Comparison of ENCODE assay signal across 15 mouse cellular contexts in genomic region chr10:72484315-72484714, GRCm38 (mm10).
A peak's percentile ranks its signal among the peaks of the same experiment; 100 is the strongest.
DNase-seq lines count a peak whose midpoint lies in the region; ATAC-seq and TF ChIP-seq lines count a peak whose summit lies in the region.
"Had no signal": no experiment of that assay in that cellular context is flagged by ENCODE, and none has a peak within 500 bp of the region (broad histone marks: within the 10 kb centered on the region; RNA-seq: fewer than 3 reads in every experiment).

No protein-coding gene starts in this region.

- no peak overlapping the region for H3K27ac ChIP-seq in forebrain, embryonic 15.5 days (replicated peaks)
- no peak overlapping the region for H3K27ac ChIP-seq in forebrain, embryonic 11.5 days (ENCODE audit: low read depth, low read length)
- H3K27ac ChIP-seq in thymus, adult 2 months (ENCODE audit: control insufficient read depth, insufficient read depth, low read length) = no peak overlapping the region
- H3K27ac ChIP-seq: intestine, embryonic 15.5 days; limb, embryonic 12.5 days; lung, embryonic 15.5 days; neural tube, embryonic 13.5 days had no signal

- peak; percentile 64; the same call in 1 of the 2 replicates for ATAC-seq in forebrain, embryonic 15.5 days (replicated peaks)
- ATAC-seq in forebrain, embryonic 11.5 days (replicated peaks; ENCODE audit: low FRiP score) = no peak
- ATAC-seq: intestine, embryonic 15.5 days had no signal

- H3K4me3 ChIP-seq in forebrain, embryonic 15.5 days = no peak overlapping the region
- no peak overlapping the region for H3K4me3 ChIP-seq in forebrain, embryonic 11.5 days (ENCODE audit: low read depth, low read length)
- no peak overlapping the region for H3K4me3 ChIP-seq in thymus, adult 2 months (ENCODE audit: control insufficient read depth, insufficient read depth, low read length)
- H3K4me3 ChIP-seq: intestine, embryonic 15.5 days; limb, embryonic 12.5 days; lung, embryonic 15.5 days; neural tube, embryonic 13.5 days had no signal

- no peak for TF ChIP-seq POLR2A in thymus, adult 2 months (IDR thresholded peaks at IDR 0.05; ENCODE audit: control insufficient read depth, extremely low read depth, insufficient read depth, low read length, poor library complexity)

- H3K36me3 ChIP-seq in forebrain, embryonic 15.5 days = no peaks in the 10 kb centered on the region
- H3K36me3 ChIP-seq in forebrain, embryonic 11.5 days (ENCODE audit: control insufficient read depth, insufficient read depth, low read length) = no peaks in the 10 kb centered on the region
- H3K36me3 ChIP-seq in thymus, adult 2 months (ENCODE audit: control insufficient read depth, insufficient read depth, low read length) = no peaks in the 10 kb centered on the region
- H3K36me3 ChIP-seq: intestine, embryonic 15.5 days; limb, embryonic 12.5 days; lung, embryonic 15.5 days; neural tube, embryonic 13.5 days had no signal

- 39% methylated on average over 3 of the region's 3 CpGs for WGBS in forebrain, embryonic 15.5 days
- 70% methylated on average over 3 of the region's 3 CpGs for WGBS in forebrain, embryonic 11.5 days
- WGBS in thymus, adult 2 months = 54% methylated on average over 3 of the region's 3 CpGs

- no peaks in the 10 kb centered on the region for H3K27me3 ChIP-seq in forebrain, embryonic 15.5 days
- no peaks in the 10 kb centered on the region for H3K27me3 ChIP-seq in forebrain, embryonic 11.5 days (ENCODE audit: control insufficient read depth, insufficient read depth, low read length)
- H3K27me3 ChIP-seq in thymus, adult 2 months (ENCODE audit: control insufficient read depth, insufficient read depth, low read length) = no peaks in the 10 kb centered on the region
- H3K27me3 ChIP-seq: intestine, embryonic 15.5 days; limb, embryonic 12.5 days; lung, embryonic 15.5 days; neural tube, embryonic 13.5 days had no signal

- TF ChIP-seq CTCF in thymus, adult 2 months (IDR thresholded peaks at IDR 0.05; ENCODE audit: borderline replicate concordance, control insufficient read depth, extremely low read depth, insufficient read depth, low read length, poor library complexity) = no peak

- peaks cover 5% of the 10 kb centered on the region for H3K4me1 ChIP-seq in forebrain, embryonic 15.5 days
- no peaks in the 10 kb centered on the region for H3K4me1 ChIP-seq in forebrain, embryonic 11.5 days (replicated peaks; ENCODE audit: control insufficient read depth, insufficient read depth, low read length)
- no peaks in the 10 kb centered on the region for H3K4me1 ChIP-seq in thymus, adult 2 months (replicated peaks; ENCODE audit: control insufficient read depth, insufficient read depth, low read length)
- H3K4me1 ChIP-seq: intestine, embryonic 15.5 days; limb, embryonic 12.5 days; lung, embryonic 15.5 days; neural tube, embryonic 13.5 days had no signal

- DNase-seq in forebrain, embryonic 11.5 days (ENCODE audit: low spot score) = no peak
- peak; percentile 81 for DNase-seq in brain, adult 2 months (ENCODE audit: low read depth, low spot score)
- DNase-seq in layer of hippocampus, adult 8-10 months (ENCODE audit: low spot score in 2 of 2) = peak; percentile 36 to 59
- DNase-seq in right cerebral cortex, adult 2 months (ENCODE audit: low spot score in 2 of 2) = peak; percentile 36 to 62
- DNase-seq in gastrocnemius, adult 18-20 months (ENCODE audit: low spot score) = no peak
- no peak for DNase-seq in thymus, adult 2 months
- DNase-seq in thymus, postnatal 25 days = no peak
- DNase-seq: embryo, embryonic 11 days; thymus, postnatal 14 days had no signal

- H3K9ac ChIP-seq in forebrain, embryonic 15.5 days (replicated peaks) = no peak overlapping the region
- no peak overlapping the region for H3K9ac ChIP-seq in forebrain, embryonic 11.5 days (ENCODE audit: low read length)
- H3K9ac ChIP-seq: intestine, embryonic 15.5 days; limb, embryonic 12.5 days; lung, embryonic 15.5 days; neural tube, embryonic 13.5 days had no signal

- no peaks in the 10 kb centered on the region for H3K9me3 ChIP-seq in forebrain, embryonic 15.5 days
- no peaks in the 10 kb centered on the region for H3K9me3 ChIP-seq in forebrain, embryonic 11.5 days (ENCODE audit: control insufficient read depth, low read length)
- H3K9me3 ChIP-seq: intestine, embryonic 15.5 days; limb, embryonic 12.5 days; lung, embryonic 15.5 days; neural tube, embryonic 13.5 days had no signal

- H3K4me2 ChIP-seq in forebrain, embryonic 15.5 days (replicated peaks) = no peak overlapping the region
- no peak overlapping the region for H3K4me2 ChIP-seq in forebrain, embryonic 11.5 days (ENCODE audit: low read depth, low read length, severe bottlenecking)
- H3K4me2 ChIP-seq: intestine, embryonic 15.5 days; limb, embryonic 12.5 days; lung, embryonic 15.5 days; midbrain, embryonic 11.5 days; neural tube, embryonic 13.5 days had no signal

Comparison
In these comparisons a context has a peak if more than half of its experiments do, and no peak if none do; other contexts are left out.
1. DNase-seq: peak in brain, adult 2 months (single experiment), layer of hippocampus, adult 8-10 months (2 of 2) and right cerebral cortex, adult 2 months (2 of 2); none in forebrain, embryonic 11.5 days (single experiment), gastrocnemius, adult 18-20 months (single experiment), thymus, adult 2 months (single experiment) and thymus, postnatal 25 days (single experiment).